Mouse (Mus musculus): ENCODE data around the gene Gm3685. TPM values are rescaled to one million over a fixed set of nuclear protein-coding genes. Genes with fewer than 3 reads are reported as not detected.
"Not testable (repeated sequence)": the region's sequence is repeated elsewhere in the genome, so short reads cannot be mapped to it uniquely, and the experiment has no call there.

Gene Gm3685
- total RNA-seq (2021), result not detected in 2 replicates
- long read RNA-seq, result 0 reads

GRCm38 (mm10) chr14:7044870-7045269 lies at the start of gene Gm3685:
Gm3685 (minus strand) TSS chr14:7044970.
- DNase-seq, result not testable (repeated sequence)

GRCm38 (mm10) chr14:7026781-7027749 lies 17.7 kb downstream of the Gm3685 start, which contains the start of gene Gm10406:
Gm10406 (minus strand) TSS chr14:7027449.
- peak; percentile 2 for DNase-seq

GRCm38 (mm10) chr14:7026274-7026673 lies 18.5 kb downstream of the Gm3685 start:
- not testable (repeated sequence) for DNase-seq

Other genes with a start within 250 kb of the Gm3685 start
- gene Gm3642, start 204.7 kb downstream of the Gm3685 start, total RNA-seq (2021), result not detected in 2 replicates
- gene Gm3667, start 155.0 kb downstream of the Gm3685 start, total RNA-seq (2021), result 0.18 TPM in 1 of 2 replicates, not detected in the other
- gene Gm6356, start 71.2 kb downstream of the Gm3685 start, total RNA-seq (2021), result not detected in 2 replicates
- gene Gm10406, start 17.5 kb downstream of the Gm3685 start, total RNA-seq (2021), result not detected in 2 replicates
- 0.79 TPM in 1 of 2 replicates, not detected in the other for gene Gm3696, start 55.7 kb upstream of the Gm3685 start, total RNA-seq (2021)
- gene Gm6676, start 80.4 kb upstream of the Gm3685 start, total RNA-seq (2021), result not detected in 2 replicates
- gene Gm3512, start 129.6 kb upstream of the Gm3685 start, total RNA-seq (2021), result 0.52 and 0.71 TPM in 2 replicates
- gene Gm16434, start 149.6 kb upstream of the Gm3685 start, total RNA-seq (2021), result not detected in 2 replicates
- gene Gm3727, start 219.7 kb upstream of the Gm3685 start, total RNA-seq (2021), result not detected in 2 replicates